Mouse (Mus musculus) midbrain, embryonic 13.5 days (tissue): Measurements from ENCODE around the gene Apobec3. TPM values are rescaled to one million over a fixed set of nuclear protein-coding genes. Genes with fewer than 3 reads are reported as not detected.

ENCODE experiments used
- ATAC-seq: fragments of 200-750 bp; cut with Nextera tagmentation; 2 replicates; pipeline ENCODE4 v1.8.0; 2017; ENCODE audit warnings: mild to moderate bottlenecking, moderate TSS enrichment, moderate library complexity
- H3K27ac ChIP-seq: fragments of 300-500 bp; sonication (generic); 2 replicates; pipeline ENCODE4 v1.5.1; 2015; ENCODE audit warnings: inconsistent platforms, mild to moderate bottlenecking, moderate library complexity
- H3K27me3 ChIP-seq: fragments of 300-500 bp; sonication (generic); 2 replicates; pipeline ENCODE4 v1.6.1; 2015; ENCODE audit warnings: mild to moderate bottlenecking, inconsistent platforms
- H3K36me3 ChIP-seq: fragments of 300-500 bp; sonication (generic); 2 replicates; pipeline ENCODE4 v1.6.1; 2015; ENCODE audit warnings: mild to moderate bottlenecking, inconsistent platforms
- H3K4me1 ChIP-seq: fragments of 300-500 bp; sonication (generic); replicated peaks from 2 replicates; pipeline ENCODE4 v1.6.1; 2015; ENCODE audit warnings: inconsistent platforms
- H3K4me2 ChIP-seq: fragments of 300-500 bp; sonication (generic); replicated peaks from 2 replicates; pipeline ENCODE4 v1.6.1; 2015; ENCODE audit warnings: moderate library complexity, mild to moderate bottlenecking, inconsistent platforms
- H3K4me3 ChIP-seq: fragments of 300-500 bp; sonication (generic); replicated peaks from 2 replicates; pipeline ENCODE4 v1.5.1; 2015; ENCODE audit warnings: mild to moderate bottlenecking, inconsistent platforms
- H3K9ac ChIP-seq: fragments of 300-500 bp; sonication (generic); replicated peaks from 2 replicates; pipeline ENCODE4 v1.6.1; 2015; ENCODE audit warnings: mild to moderate bottlenecking, inconsistent platforms
- H3K9me3 ChIP-seq: fragments of 300-500 bp; sonication (generic); 2 replicates; pipeline ENCODE4 v1.6.1; 2016; ENCODE audit warnings: mild to moderate bottlenecking, inconsistent platforms
- WGBS: fragments of 180-500 bp; shearing (Covaris S2); methylation state at CpG from one replicate; pipeline ENCODE4 v1.1.7; 2015; 5-methylcytosine and 5-hydroxymethylcytosine counted together
- polyA plus RNA-seq: library from polyadenylated mRNA; unstranded; fragments of >200 nt; fragmentation: Nextera tagmentation; extraction: Ambion mirVana; gene quantifications from 2 replicates; pipeline ENCODE4 v1.2.1, GENCODE M21; 2015

The Apobec3 gene
- polyA plus RNA-seq, 1 experiment from 2014 or later, result 3.1 TPM

DNA sequence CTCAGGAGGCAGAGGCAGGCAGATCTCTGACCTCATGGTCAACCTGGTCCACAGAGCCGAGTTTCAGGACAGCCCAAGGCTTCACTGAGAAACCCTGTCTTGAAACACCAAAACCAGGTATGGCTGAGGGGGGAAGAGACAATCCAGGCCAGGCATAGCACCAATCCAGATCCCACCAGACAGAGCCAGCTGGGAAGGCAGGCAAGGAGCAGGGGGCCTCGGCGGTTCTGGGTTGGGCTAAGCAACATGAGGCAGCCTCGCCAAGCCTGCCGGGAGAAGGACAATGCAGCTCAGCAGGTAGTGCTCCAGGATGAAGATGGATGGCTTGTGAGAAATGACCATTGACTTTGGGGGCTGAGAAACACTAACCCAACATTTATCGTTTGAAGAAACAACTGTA lies 51.1 kb downstream of the Apobec3 start:
- Histone ChIP-seq H3K4me2 (no peak overlapping the region), H3K4me3 (no peak overlapping the region), H3K9me3 (no peaks in the 10 kb centered on the region), H3K9ac (no peak overlapping the region), H3K36me3 (no peaks in the 10 kb centered on the region), H3K27ac (no peak overlapping the region), H3K4me1 (no peaks in the 10 kb centered on the region), H3K27me3 (peaks cover 3% of the 10 kb centered on the region; the same call in 1 of the 2 replicates)
- WGBS, result 90% methylated on average over 6 of the region's 6 CpGs
- ATAC-seq, result no peak

DNA sequence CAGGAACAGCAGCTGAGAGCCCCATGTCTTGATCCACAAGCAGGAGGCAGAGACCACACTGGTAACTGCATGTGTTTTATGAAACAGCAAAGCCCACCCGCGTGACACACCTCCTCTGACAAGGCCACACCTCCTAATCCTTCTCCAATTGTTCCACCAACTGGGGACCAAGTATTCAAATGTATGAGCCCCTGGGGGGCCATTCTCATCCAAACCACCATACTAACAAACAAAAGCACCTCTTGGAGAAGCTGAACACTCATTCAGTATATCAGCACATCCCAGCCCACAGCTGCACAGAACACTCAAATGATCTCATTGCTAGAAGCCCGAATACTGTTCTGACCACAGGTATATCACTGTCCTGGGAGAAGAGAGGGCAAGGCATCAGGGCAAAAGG lies 52.1 kb downstream of the Apobec3 start:
- no peaks in the 10 kb centered on the region for H3K9me3 ChIP-seq
- no peak overlapping the region for H3K4me2 ChIP-seq

DNA sequence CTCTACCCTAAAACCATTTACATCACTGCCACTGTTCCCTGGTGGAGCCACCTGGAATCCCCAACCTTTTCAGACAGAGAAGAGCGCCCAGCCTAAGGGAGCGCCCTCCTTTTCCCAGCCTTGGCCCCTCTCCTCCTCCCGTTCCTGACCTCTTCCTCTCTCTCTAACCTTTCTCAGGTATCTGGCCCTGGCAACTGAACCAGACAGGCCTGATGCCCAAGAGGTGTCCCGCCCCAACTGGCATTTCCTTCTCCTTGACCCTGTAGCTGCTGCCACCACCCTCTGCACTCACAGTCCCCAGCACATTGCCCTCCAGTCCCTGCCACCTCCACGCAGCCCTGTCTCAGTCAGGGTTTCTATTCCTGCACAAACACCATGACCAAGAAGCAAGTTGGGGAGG lies 53.5 kb downstream of the Apobec3 start:
- H3K4me1 ChIP-seq, result peaks cover 7% of the 10 kb centered on the region
- no peaks in the 10 kb centered on the region for H3K36me3 ChIP-seq
- H3K9ac ChIP-seq, result no peak overlapping the region
- H3K9me3 ChIP-seq, result no peaks in the 10 kb centered on the region
- no peak overlapping the region for H3K4me2 ChIP-seq
- no peak overlapping the region for H3K4me3 ChIP-seq
- H3K27ac ChIP-seq, result no peak overlapping the region
- 82% methylated on average over 5 of the region's 5 CpGs for WGBS
- ATAC-seq, result no peak
- H3K27me3 ChIP-seq, result peaks cover 3% of the 10 kb centered on the region; the same call in 1 of the 2 replicates

More for the DNA sequence above, 52.1 kb downstream of the Apobec3 start:
- Histone ChIP-seq H3K4me1 (no peaks in the 10 kb centered on the region), H3K36me3 (no peaks in the 10 kb centered on the region), H3K4me3 (no peak overlapping the region), H3K27ac (no peak overlapping the region), H3K27me3 (peaks cover 3% of the 10 kb centered on the region; the same call in 1 of the 2 replicates), H3K9ac (no peak overlapping the region)
- no peak for ATAC-seq
- 81% methylated on average over 3 of the region's 3 CpGs for WGBS

DNA sequence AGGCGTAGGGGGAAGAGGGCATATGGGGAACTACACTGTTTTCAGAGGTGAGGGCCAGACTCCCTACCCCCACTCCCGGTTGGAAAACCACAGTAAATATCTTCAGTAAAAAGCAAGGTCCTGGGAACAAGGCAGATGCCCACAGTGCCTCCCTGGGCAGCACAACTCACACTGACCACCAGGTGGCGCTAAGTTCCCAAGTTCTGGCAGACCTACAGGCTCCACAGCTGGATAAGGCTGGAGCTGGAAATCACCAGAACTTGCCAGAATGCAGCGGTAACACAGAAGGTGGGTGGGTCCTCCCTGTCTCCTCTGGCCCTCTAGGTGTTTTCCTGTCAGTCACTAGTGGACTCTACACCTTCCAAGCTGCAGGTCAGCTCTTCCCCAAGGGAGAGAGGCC lies 54.6 kb downstream of the Apobec3 start:
- Histone ChIP-seq H3K4me3 (no peak overlapping the region), H3K4me2 (no peak overlapping the region), H3K27me3 (peaks cover 3% of the 10 kb centered on the region; the same call in 1 of the 2 replicates), H3K9ac (no peak overlapping the region), H3K27ac (no peak overlapping the region), H3K36me3 (no peaks in the 10 kb centered on the region), H3K9me3 (no peaks in the 10 kb centered on the region), H3K4me1 (peaks cover 18% of the 10 kb centered on the region)
- ATAC-seq, result peak; percentile 74
- WGBS, result 12% methylated on average over 4 of the region's 4 CpGs

DNA sequence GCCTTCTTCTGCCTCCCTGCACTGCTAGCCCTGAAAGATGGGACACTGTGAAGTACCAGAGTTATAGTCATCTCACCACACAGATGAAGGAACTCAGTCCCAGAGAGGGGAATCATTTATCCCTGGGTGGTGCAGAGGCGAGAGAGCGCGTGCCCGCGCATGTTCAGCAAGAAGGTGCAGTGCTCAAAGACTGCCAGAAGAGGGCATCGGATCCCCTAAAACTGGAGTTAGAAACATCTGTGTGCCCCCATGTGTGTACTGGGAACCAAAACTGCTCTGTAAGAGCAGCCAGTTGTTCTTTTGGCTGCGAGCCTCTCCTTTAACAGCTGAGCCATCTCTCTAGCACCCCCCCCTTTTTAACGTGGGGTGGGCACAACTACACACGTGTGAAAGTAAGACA lies 55.3 kb downstream of the Apobec3 start:
- Histone ChIP-seq H3K27me3 (peaks cover 3% of the 10 kb centered on the region; the same call in 1 of the 2 replicates), H3K4me2 (no peak overlapping the region), H3K9me3 (no peaks in the 10 kb centered on the region), H3K4me1 (peaks cover 26% of the 10 kb centered on the region), H3K4me3 (no peak overlapping the region), H3K9ac (no peak overlapping the region), H3K27ac (no peak overlapping the region), H3K36me3 (no peaks in the 10 kb centered on the region)
- 55% methylated on average over 9 of the region's 9 CpGs for WGBS
- ATAC-seq, result no peak

DNA sequence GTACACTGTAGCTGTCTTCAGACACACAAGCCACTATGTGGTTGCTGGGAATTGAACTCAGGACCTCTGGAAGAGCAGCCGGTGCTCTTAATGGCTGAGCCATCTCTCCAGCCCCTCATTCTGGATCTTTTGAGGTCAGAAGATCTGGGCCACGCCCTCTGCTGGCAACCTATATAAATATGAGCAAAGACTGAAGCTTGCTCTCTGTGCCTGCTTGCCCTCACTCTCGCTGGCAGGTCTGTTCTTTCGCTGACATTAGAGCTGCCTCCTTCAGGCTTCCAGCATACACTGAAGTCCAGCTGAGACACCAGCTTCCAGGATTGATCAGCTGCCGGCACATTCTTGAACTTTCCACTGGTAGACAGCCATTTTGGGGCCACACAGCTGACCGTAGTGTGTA lies 56.2 kb downstream of the Apobec3 start:
- H3K9ac ChIP-seq, result no peak overlapping the region
- WGBS, result 71% methylated on average over 6 of the region's 6 CpGs
- H3K4me2 ChIP-seq, result no peak overlapping the region
- no peak overlapping the region for H3K4me3 ChIP-seq
- peaks cover 29% of the 10 kb centered on the region for H3K4me1 ChIP-seq
- no peak for ATAC-seq
- H3K27ac ChIP-seq, result no peak overlapping the region
- H3K9me3 ChIP-seq, result no peaks in the 10 kb centered on the region
- no peaks in the 10 kb centered on the region for H3K36me3 ChIP-seq
- peaks cover 3% of the 10 kb centered on the region; the same call in 1 of the 2 replicates for H3K27me3 ChIP-seq

DNA sequence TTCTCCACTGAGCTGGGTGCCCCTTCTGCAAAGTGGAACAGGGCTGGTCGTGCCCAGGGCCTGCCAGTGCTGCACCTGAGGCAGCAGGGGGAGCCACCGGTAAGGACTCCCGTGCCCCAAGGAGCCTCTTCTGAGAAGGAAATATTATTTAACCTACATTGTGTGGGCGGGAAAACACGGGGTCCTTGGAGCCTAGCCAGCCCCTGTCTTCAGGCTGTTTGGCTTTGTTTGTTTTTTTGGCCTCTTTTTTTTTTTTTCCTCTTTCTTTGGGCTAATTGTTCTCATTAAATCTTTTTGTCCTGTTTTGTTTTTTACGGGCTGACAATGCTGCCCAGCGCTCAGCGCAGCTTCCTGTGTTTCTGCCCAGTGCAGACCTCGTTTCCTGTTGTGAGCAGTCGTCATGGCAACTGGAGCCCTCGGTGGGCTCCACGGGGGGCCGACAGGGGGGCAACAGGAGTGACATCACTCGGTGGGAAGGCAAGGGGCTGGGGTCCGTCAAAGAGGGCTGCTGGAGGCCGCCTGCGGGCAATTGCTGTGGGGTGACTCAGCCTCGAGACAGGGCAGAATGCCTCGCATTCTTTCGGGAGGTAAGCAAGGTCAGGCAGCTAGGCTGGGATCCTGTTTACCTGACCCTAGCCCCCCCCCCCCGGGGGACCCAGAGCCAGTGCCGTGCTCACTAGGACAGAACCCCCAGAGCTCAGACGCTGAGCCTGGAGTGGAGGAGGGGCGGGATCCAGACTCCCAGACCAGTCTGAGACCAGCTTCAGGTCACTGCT lies 59.0 kb downstream of the Apobec3 start:
- peak; percentile 79 for ATAC-seq

DNA sequence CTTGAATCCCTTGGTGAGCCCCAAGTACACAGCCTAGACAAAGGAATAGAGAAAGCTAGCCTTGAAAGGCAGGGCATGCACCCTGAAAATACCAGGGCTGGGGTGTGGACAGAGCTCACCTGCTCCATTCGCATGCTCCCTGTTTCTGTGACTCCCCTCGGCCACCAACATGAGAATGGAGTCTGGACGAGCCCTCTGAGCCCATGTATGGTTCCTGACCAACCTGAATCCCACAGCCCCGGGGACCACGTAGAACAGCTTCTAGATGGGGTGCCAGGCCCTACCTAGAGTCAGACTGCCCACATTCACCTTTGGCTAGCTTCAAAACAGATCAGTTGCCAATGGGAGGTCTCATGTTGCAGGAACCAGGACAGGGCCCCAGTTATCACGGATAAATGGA lies 59.8 kb downstream of the Apobec3 start:
- Histone ChIP-seq H3K4me2 (peak overlapping the region; percentile 60; the same call in 1 of the 2 replicates), H3K9me3 (no peaks in the 10 kb centered on the region), H3K36me3 (no peaks in the 10 kb centered on the region), H3K4me3 (no peak overlapping the region), H3K4me1 (peaks cover 33% of the 10 kb centered on the region), H3K27ac (0 out of 2 replicates have a peak overlapping the region, but pooled peaks have one; percentile 62), H3K27me3 (no peaks in the 10 kb centered on the region), H3K9ac (peak overlapping the region; percentile 57; the same call in 1 of the 2 replicates)
- WGBS, result 75% methylated on average over 6 of the region's 6 CpGs
- 0 out of 2 replicates have a peak, but pooled peaks have one; percentile 2 for ATAC-seq

More for the DNA sequence above, 59.0 kb downstream of the Apobec3 start:
- Histone ChIP-seq H3K4me3 (peak overlapping the region; percentile 34), H3K27me3 (no peaks in the 10 kb centered on the region), H3K36me3 (no peaks in the 10 kb centered on the region), H3K9me3 (no peaks in the 10 kb centered on the region), H3K4me1 (peaks cover 33% of the 10 kb centered on the region), H3K27ac (peak overlapping the region; percentile 62), H3K9ac (peak overlapping the region; percentile 57), H3K4me2 (peak overlapping the region; percentile 60)
- 1% methylated on average over 24 of the region's 24 CpGs for WGBS

DNA sequence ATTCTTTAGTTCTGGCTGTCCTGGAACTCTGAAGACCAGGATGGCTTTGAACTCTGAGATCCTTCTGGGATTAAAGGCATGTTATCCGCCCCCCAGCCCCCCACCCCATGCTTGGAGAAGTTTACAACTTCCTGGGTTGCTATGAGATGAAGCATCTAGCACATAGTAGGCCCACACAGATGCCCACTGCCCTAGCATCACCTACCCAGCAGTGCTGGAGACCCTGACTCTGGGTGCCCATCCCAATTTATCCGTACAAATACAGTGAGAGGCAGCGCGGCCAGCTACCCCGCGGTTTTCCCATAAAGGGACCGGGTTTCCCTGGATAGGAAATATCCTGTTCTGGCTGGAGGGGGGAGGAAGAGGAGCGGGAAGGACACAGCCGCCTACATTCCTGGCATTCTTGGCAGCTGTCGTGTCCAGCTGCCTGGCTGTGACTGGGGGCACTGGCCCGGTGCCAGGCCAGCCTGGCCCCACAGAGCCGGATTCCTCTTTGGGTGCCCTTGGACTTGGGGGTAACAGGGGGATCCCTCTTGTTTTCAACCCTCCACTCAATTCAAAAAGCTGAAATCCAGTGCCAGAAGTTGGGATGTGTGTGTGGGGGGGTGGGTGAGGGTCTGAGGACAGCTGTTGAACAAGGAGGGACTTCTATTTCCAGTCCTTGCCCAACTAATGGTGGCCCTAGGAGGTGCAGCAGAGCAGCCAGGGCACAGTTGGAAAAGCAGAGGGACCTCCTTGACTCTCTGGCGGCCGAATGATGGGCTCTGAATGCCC lies 60.5 kb downstream of the Apobec3 start:
- H3K4me2 ChIP-seq, result no peak overlapping the region
- 57% methylated on average over 14 of the region's 14 CpGs for WGBS
- no peak for ATAC-seq

DNA sequence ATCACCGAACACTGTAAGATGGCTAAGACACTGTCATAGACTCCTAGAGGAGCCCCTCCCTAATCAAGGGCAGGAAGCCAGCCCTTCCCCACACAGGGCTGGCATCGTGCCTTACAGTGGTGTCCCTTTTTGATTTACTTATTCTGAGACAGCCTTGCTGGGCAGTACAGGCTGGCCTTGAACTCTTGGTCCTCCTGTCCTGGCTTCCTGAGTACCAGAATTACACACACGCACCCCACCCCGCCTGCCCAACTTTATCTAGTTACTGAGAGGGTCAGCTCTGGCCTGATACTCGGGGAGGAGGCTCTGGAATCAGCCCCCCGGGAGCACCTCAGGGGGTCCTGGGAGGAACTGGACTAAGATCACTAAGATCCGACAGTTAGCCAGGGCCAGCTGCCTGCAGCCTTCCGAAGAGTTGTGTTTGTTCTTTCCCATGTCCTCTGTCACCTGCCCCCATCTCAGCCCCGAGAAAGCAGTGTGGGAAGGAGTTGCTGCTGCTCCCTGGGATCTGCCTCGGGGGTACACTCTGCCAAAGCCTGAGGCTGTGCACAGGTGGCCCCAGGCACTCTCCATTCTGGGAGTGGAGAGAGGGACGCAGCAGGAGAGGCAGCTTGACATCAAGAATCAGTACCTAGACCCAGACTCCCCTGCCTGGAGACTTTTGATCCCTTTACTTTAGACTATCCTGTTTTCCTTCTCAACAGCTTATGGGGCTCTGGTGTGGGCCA lies 61.2 kb downstream of the Apobec3 start:
- peaks cover 33% of the 10 kb centered on the region for H3K4me1 ChIP-seq
- no peak overlapping the region for H3K4me3 ChIP-seq
- H3K9ac ChIP-seq, result no peak overlapping the region
- no peak for ATAC-seq
- no peak overlapping the region for H3K4me2 ChIP-seq
- no peaks in the 10 kb centered on the region for H3K36me3 ChIP-seq
- no peak overlapping the region for H3K27ac ChIP-seq
- no peaks in the 10 kb centered on the region for H3K9me3 ChIP-seq
- WGBS, result 50% methylated on average over 11 of the region's 11 CpGs
- H3K27me3 ChIP-seq, result no peaks in the 10 kb centered on the region

More for the DNA sequence above, 60.5 kb downstream of the Apobec3 start:
- Histone ChIP-seq H3K27me3 (no peaks in the 10 kb centered on the region), H3K9ac (no peak overlapping the region), H3K4me3 (no peak overlapping the region), H3K4me1 (peaks cover 33% of the 10 kb centered on the region), H3K36me3 (no peaks in the 10 kb centered on the region), H3K9me3 (no peaks in the 10 kb centered on the region), H3K27ac (no peak overlapping the region)

DNA sequence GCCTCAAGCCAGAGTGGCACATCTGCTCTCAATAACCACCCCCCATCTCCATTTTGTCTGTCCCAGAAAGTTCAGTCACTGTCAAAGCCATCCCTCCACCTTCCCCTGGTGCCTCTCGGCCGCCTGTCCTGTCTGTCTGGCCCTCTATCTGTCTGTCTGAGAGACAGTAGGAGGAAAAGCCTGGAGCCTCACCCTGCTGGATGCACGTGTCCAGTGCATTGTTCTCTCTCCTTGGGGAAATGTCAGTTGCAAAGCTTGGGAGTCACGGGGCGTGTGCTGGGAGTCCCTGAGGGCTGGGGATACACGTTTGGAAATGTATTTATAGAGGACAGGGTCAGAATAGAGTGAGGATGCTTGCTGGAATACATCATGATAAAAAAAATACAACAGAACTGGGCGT lies 62.0 kb downstream of the Apobec3 start:
- Histone ChIP-seq H3K9ac (no peak overlapping the region), H3K27ac (no peak overlapping the region), H3K9me3 (no peaks in the 10 kb centered on the region), H3K4me1 (peaks cover 33% of the 10 kb centered on the region), H3K4me3 (no peak overlapping the region), H3K36me3 (no peaks in the 10 kb centered on the region), H3K27me3 (no peaks in the 10 kb centered on the region), H3K4me2 (no peak overlapping the region)
- no peak for ATAC-seq
- 62% methylated on average over 7 of the region's 7 CpGs for WGBS
